Mouse (Mus musculus): Measurements from ENCODE around the gene Card11. TPM values are rescaled to one million over a fixed set of nuclear protein-coding genes. Genes with fewer than 3 reads are reported as not detected.

The Card11 gene
- total RNA-seq, 2 experiments from 2014 or later: 0.18 to 0.41 TPM

GRCm38 (mm10) chr5:140936816-140937215 lies 63.6 kb downstream of the Card11 start:
- intact Hi-C loops (cut with DNase I): no loop called here
- no peak for DNase-seq (ENCODE audit: extremely low spot score in 1 of 2, low spot score in 2 of 2)

- no peak for DNase-seq (ENCODE audit: extremely low spot score in 1 of 2, low spot score in 2 of 2)
- intact Hi-C loops (cut with DNase I): no loop called here
Measured at GRCm38 (mm10) chr5:140935848-140936247, 64.5 kb downstream of the Card11 start.

- no peak for DNase-seq (ENCODE audit: extremely low spot score in 1 of 2, low spot score in 2 of 2)
- intact Hi-C loops (cut with DNase I): no loop called here
Measured at GRCm38 (mm10) chr5:140934639-140935315, 65.6 kb downstream of the Card11 start.

GRCm38 (mm10) chr5:140931523-140932229 lies 68.7 kb downstream of the Card11 start:
- intact Hi-C loops (cut with DNase I): no loop called here
- DNase-seq (ENCODE audit: extremely low spot score in 1 of 2, low spot score in 2 of 2): no peak

GRCm38 (mm10) chr5:140918519-140918918 lies 81.9 kb downstream of the Card11 start:
- intact Hi-C loops (cut with DNase I): no loop called here
- DNase-seq (ENCODE audit: extremely low spot score in 1 of 2, low spot score in 2 of 2): no peak

- intact Hi-C loops (cut with DNase I): no loop called here
- DNase-seq (ENCODE audit: extremely low spot score in 1 of 2, low spot score in 2 of 2): no peak
Measured at GRCm38 (mm10) chr5:140917807-140918206, 82.6 kb downstream of the Card11 start.

GRCm38 (mm10) chr5:140910841-140911240 lies 89.5 kb downstream of the Card11 start:
- intact Hi-C loops (cut with DNase I): no loop called here
- no peak for DNase-seq (ENCODE audit: extremely low spot score in 1 of 2, low spot score in 2 of 2)

GRCm38 (mm10) chr5:140900866-140901265 lies 99.5 kb downstream of the Card11 start:
- intact Hi-C loops (cut with DNase I): no loop called here

GRCm38 (mm10) chr5:140891080-140891479 lies 109.3 kb downstream of the Card11 start:
- DNase-seq (ENCODE audit: extremely low spot score in 1 of 2, low spot score in 2 of 2): no peak
- intact Hi-C loops (cut with DNase I): no loop called here

More at GRCm38 (mm10) chr5:140900866-140901265, 99.5 kb downstream of the Card11 start:
- no peak for DNase-seq (ENCODE audit: extremely low spot score in 1 of 2, low spot score in 2 of 2)

GRCm38 (mm10) chr5:140890050-140890449 lies 110.3 kb downstream of the Card11 start:
- peak in 1 of 2 experiments; percentile 53 for DNase-seq (ENCODE audit: extremely low spot score in 1 of 2, low spot score in 2 of 2)
- intact Hi-C loops (cut with DNase I): no loop called here

GRCm38 (mm10) chr5:140889539-140889938 lies 110.8 kb downstream of the Card11 start:
- peak in 1 of 2 experiments; percentile 65 for DNase-seq (ENCODE audit: extremely low spot score in 1 of 2, low spot score in 2 of 2)
- intact Hi-C loops (cut with DNase I): no loop called here

- intact Hi-C loops (cut with DNase I): no loop called here
- no peak for DNase-seq (ENCODE audit: extremely low spot score in 1 of 2, low spot score in 2 of 2)
Measured at GRCm38 (mm10) chr5:140887871-140888270, 112.5 kb downstream of the Card11 start.

- DNase-seq (ENCODE audit: extremely low spot score in 1 of 2, low spot score in 2 of 2): peak in 1 of 2 experiments; percentile 53
- intact Hi-C loops (cut with DNase I): no loop called here
Measured at GRCm38 (mm10) chr5:140884966-140885365, 115.4 kb downstream of the Card11 start.

GRCm38 (mm10) chr5:140882391-140882790 lies 118.0 kb downstream of the Card11 start:
- DNase-seq (ENCODE audit: extremely low spot score in 1 of 2, low spot score in 2 of 2): no peak
- intact Hi-C loops (cut with DNase I): no loop called here

- DNase-seq (ENCODE audit: extremely low spot score in 1 of 2, low spot score in 2 of 2): no peak
- intact Hi-C loops (cut with DNase I): no loop called here
Measured at GRCm38 (mm10) chr5:140880151-140880550, 120.2 kb downstream of the Card11 start.

GRCm38 (mm10) chr5:140878644-140879043 lies 121.7 kb downstream of the Card11 start:
- DNase-seq (ENCODE audit: extremely low spot score in 1 of 2, low spot score in 2 of 2): no peak
- intact Hi-C loops (cut with DNase I): loop anchor here (10.0 kb wide), 1 partner anchor 1436 kb away; no protein-coding TSS in a partner anchor

- DNase-seq (ENCODE audit: extremely low spot score in 1 of 2, low spot score in 2 of 2): no peak
- intact Hi-C loops (cut with DNase I): loop anchor here (5.0 to 10.0 kb wide), 2 partner anchors 203 to 1441 kb away; no protein-coding TSS in a partner anchor
Measured at GRCm38 (mm10) chr5:140873736-140874307, 126.6 kb downstream of the Card11 start.

- intact Hi-C loops (cut with DNase I): loop anchor here (5.0 to 10.0 kb wide), 2 partner anchors 204 to 1442 kb away; no protein-coding TSS in a partner anchor
- no peak for DNase-seq (ENCODE audit: extremely low spot score in 1 of 2, low spot score in 2 of 2)
Measured at GRCm38 (mm10) chr5:140873039-140873551, 127.3 kb downstream of the Card11 start.

- DNase-seq (ENCODE audit: extremely low spot score in 1 of 2, low spot score in 2 of 2): no peak
- intact Hi-C loops (cut with DNase I): loop anchor here (5.0 to 10.0 kb wide), 2 partner anchors 205 to 1442 kb away; no protein-coding TSS in a partner anchor
Measured at GRCm38 (mm10) chr5:140872532-140873038, 127.8 kb downstream of the Card11 start.

All from left cerebral cortex, postnatal 10 days (tissue).